Mouse (Mus musculus) liver, embryonic 16.5 days (tissue): ENCODE measurements around the gene Gm4922. TPM values are rescaled to one million over a fixed set of nuclear protein-coding genes. Genes with fewer than 3 reads are reported as not detected.

ENCODE experiments used
- ATAC-seq: fragments of 200-750 bp; cut with Nextera tagmentation; 2 replicates; pipeline ENCODE4 v1.8.0; 2017; ENCODE audit warnings: low read depth, mild to moderate bottlenecking, moderate number of reproducible peaks, moderate library complexity
- H3K27ac ChIP-seq: fragments of 300-500 bp; sonication (generic); 2 replicates; pipeline ENCODE4 v1.5.1; 2014; ENCODE audit warnings: mild to moderate bottlenecking, low read length
- H3K27me3 ChIP-seq: fragments of 300-500 bp; sonication (generic); 2 replicates; pipeline ENCODE4 v1.6.1; 2014; ENCODE audit warnings: low read depth, low read length, mixed read lengths; ENCODE audit not compliant: control insufficient read depth, insufficient read depth
- H3K36me3 ChIP-seq: fragments of 300-500 bp; sonication (generic); 2 replicates; pipeline ENCODE4 v1.6.1; 2014; ENCODE audit warnings: mild to moderate bottlenecking; ENCODE audit not compliant: control insufficient read depth, insufficient read depth
- H3K4me1 ChIP-seq: fragments of 300-500 bp; sonication (generic); 2 replicates; pipeline ENCODE4 v1.6.1; 2014; ENCODE audit warnings: low read depth, low read length, mixed read lengths; ENCODE audit not compliant: control insufficient read depth
- H3K4me2 ChIP-seq: fragments of 300-500 bp; sonication (generic); 2 replicates; pipeline ENCODE4 v1.6.1; 2014; ENCODE audit warnings: low read depth, low read length, mixed read lengths
- H3K4me3 ChIP-seq: fragments of 300-500 bp; sonication (generic); 2 replicates; pipeline ENCODE4 v1.5.1; 2014; ENCODE audit warnings: low read depth, mild to moderate bottlenecking, low read length
- H3K9ac ChIP-seq: fragments of 300-500 bp; sonication (generic); 2 replicates; pipeline ENCODE4 v1.6.1; 2014; ENCODE audit warnings: low read depth, low read length
- H3K9me3 ChIP-seq: fragments of 300-500 bp; sonication (generic); replicated peaks from 2 replicates; pipeline ENCODE4 v1.6.1; 2016; ENCODE audit warnings: low read length; ENCODE audit not compliant: control insufficient read depth
- WGBS: fragments of 180-500 bp; shearing (Covaris S2); extraction: QIAGEN DNeasy Blood & Tissue Kit; methylation state at CpG from one replicate; pipeline ENCODE4 v1.1.7; 2014; ENCODE audit not compliant: insufficient replicate concordance; 5-methylcytosine and 5-hydroxymethylcytosine counted together
- polyA plus RNA-seq: library from polyadenylated mRNA; unstranded; fragments of >200 nt; fragmentation: Nextera tagmentation; extraction: Ambion mirVana; gene quantifications from 2 replicates; pipeline ENCODE4 v1.2.1, GENCODE M21; 2015

Gm4922 gene
- polyA plus RNA-seq = not detected in 2 replicates

DNA sequence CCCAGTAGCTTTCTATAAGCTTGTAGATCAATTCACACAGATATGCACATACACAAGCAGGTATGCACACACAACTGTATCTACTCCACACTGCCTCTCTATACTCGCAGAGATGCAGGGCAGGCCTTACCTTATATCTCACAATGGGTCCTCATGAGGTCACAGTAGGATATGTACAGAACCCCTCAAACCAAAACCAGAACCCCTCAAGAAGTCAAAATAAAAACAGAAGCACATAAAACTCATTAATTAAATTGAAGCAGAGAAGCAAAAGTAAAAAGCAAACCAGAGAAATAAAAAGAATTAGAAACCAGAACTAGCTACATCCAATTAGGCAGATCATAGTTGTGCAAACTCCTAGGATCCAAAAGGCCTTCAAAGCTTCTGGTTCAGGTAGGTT lies at the start of gene Gm4922:
Gm4922 (minus strand) TSS at position 101 of the 400 bp plus-strand sequence.
- no peak within 1 kb of the TSS for H3K9ac ChIP-seq
- no peaks in the 10 kb centered on the region for H3K4me1 ChIP-seq
- H3K4me3 ChIP-seq = no peak within 1 kb of the TSS
- no peaks in the 10 kb centered on the region for H3K27me3 ChIP-seq
- H3K36me3 ChIP-seq = no peaks in the 10 kb centered on the region
- 71% methylated on average over 1 of the region's 1 CpGs for WGBS
- no peak for ATAC-seq
- no peaks in the 10 kb centered on the region for H3K9me3 ChIP-seq
- no peak within 1 kb of the TSS for H3K27ac ChIP-seq
- H3K4me2 ChIP-seq = no peak within 1 kb of the TSS

DNA sequence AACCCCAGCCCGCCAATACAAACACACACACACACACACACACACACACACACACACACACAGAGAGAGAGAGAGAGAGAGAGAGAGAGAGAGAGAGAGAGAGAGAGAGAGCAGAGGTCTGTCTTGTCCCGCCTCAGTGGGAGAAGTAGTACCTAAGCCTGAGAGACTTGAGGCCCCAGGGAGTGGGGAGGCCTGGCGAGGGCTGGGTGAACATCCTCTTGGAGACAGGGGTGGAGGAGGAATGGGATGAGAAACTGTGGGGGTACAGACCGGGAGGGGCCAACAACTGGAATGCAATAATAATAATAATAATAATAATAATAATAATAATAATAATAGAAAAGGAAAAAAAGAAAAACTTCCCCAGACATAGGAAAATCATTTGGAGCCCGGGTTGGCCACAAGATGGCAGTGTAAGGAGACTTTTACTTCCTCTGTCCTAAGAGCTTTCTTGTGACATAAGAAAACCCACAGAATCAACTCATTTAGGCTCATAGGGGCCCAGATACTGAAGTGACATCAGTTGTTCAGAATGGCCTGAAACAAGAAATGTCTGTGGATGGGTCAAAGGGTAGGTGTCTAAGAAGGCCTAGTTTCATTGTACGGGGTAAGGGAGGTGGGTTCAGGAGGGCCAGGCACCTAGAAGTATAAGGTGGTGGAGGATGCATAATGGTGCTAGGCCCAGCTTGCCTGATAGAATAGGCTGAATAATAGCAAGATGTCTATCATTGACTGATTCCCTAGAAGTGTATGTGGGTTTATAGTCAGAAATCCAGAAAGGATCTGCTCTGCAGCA lies 49.3 kb upstream of the Gm4922 start:
- no peak overlapping the region for H3K4me2 ChIP-seq
- 39% methylated on average over 6 of the region's 6 CpGs for WGBS
- no peak for ATAC-seq
- no peaks in the 10 kb centered on the region for H3K27me3 ChIP-seq
- H3K36me3 ChIP-seq = no peaks in the 10 kb centered on the region
- no peaks in the 10 kb centered on the region for H3K4me1 ChIP-seq
- no peak overlapping the region for H3K9ac ChIP-seq
- no peak overlapping the region for H3K27ac ChIP-seq
- H3K9me3 ChIP-seq = no peaks in the 10 kb centered on the region
- H3K4me3 ChIP-seq = no peak overlapping the region

DNA sequence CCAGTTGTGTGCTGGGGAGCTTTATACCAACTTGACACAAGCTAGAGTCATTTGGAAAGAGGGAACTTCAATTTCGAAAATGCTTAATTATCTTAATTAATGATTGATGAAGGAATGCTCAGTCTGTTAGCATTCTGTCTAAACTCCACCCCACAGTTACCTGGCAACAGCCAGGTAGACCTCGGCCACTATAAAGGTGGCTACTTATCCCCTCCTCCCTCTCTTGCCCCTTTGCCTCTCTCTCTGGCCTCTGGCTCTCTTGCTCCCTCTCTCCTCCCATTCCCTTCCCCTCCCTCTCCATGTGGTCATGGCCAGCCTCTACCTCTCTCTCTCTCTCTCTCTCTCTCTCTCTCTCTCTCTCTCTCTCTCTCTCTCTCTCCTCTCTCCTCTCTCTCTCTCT lies 47.8 kb upstream of the Gm4922 start:
- Histone ChIP-seq H3K4me1 (no peaks in the 10 kb centered on the region), H3K27me3 (no peaks in the 10 kb centered on the region), H3K36me3 (no peaks in the 10 kb centered on the region), H3K9me3 (no peaks in the 10 kb centered on the region), H3K9ac (no peak overlapping the region), H3K4me3 (no peak overlapping the region), H3K4me2 (no peak overlapping the region), H3K27ac (no peak overlapping the region)
- 23% methylated on average over 2 of the region's 2 CpGs for WGBS
- no peak for ATAC-seq

DNA sequence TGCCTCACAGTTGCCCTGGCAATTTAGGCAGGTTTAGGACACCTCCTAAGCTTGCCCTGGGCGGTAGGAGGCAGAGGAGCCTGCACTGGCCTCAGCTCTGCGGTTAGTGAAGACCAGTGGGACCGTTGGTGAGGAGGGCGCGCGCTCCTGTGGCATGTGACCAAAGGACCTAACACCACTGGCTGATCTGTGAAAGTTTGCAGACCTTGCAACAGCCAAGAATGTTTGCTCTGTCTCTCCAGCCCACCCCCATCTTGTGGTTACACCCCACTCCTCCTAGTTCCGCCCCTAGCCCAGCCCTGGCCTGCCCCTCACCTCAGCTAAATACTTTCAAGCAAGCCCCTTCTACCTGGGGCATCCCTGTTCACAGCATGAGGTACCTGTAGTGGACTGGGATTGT lies 45.2 kb upstream of the Gm4922 start:
- ATAC-seq = peak; percentile 35; the same call in 1 of the 2 replicates

DNA sequence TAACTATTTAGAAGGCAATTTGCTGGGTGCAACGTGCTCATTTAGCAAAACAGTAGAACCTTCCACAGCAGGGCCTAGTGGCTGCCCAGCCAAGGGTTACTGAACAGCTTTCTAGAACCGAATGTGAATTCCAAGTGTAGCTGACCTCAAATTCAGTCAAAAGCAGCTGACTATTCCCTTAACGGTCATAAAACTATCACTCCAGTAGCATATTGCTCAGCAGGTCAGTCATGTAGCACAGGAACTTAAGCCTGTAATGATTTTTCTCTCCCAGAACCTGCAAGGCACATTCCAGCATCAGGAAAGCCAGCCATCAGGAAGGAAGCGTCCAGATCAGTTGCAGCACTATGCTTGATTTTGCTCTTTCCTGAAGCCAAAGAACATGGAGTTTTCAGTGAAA lies 43.8 kb upstream of the Gm4922 start:
- H3K4me1 ChIP-seq = no peaks in the 10 kb centered on the region
- no peak overlapping the region for H3K9ac ChIP-seq
- H3K4me2 ChIP-seq = no peak overlapping the region
- no peaks in the 10 kb centered on the region for H3K27me3 ChIP-seq
- no peaks in the 10 kb centered on the region for H3K9me3 ChIP-seq
- no peaks in the 10 kb centered on the region for H3K36me3 ChIP-seq
- H3K4me3 ChIP-seq = no peak overlapping the region
- ATAC-seq = no peak
- H3K27ac ChIP-seq = no peak overlapping the region
- WGBS = 61% methylated on average over 4 of the region's 4 CpGs

More for the DNA sequence above, 45.2 kb upstream of the Gm4922 start:
- Histone ChIP-seq H3K4me2 (peak overlapping the region; percentile 1; the same call in 1 of the 2 replicates), H3K4me3 (no peak overlapping the region), H3K9ac (no peak overlapping the region), H3K27ac (no peak overlapping the region), H3K27me3 (no peaks in the 10 kb centered on the region), H3K36me3 (no peaks in the 10 kb centered on the region), H3K9me3 (no peaks in the 10 kb centered on the region), H3K4me1 (no peaks in the 10 kb centered on the region)
- 22% methylated on average over 7 of the region's 7 CpGs for WGBS

DNA sequence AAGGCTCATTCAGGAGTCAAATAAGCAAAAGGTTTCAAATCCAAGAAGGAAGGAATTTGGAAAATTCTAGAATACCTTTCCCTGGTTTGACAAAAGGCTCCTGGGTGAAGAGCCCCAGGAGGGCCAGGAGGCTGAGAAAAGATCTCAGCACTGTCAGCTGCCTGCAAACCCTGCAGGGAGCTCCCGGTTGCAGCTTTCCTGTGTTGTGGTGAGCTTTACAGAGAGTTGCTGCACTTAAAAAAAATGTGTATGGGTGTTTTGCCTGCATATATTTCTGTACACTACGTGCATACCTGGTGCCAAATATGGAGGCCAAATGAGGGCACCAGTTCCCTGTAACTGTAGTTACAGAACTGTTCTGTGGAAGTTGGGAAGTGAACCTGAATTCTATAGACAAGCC lies 41.3 kb upstream of the Gm4922 start:
- WGBS = 40% methylated on average over 2 of the region's 2 CpGs
- H3K9ac ChIP-seq = no peak overlapping the region
- ATAC-seq = no peak

DNA sequence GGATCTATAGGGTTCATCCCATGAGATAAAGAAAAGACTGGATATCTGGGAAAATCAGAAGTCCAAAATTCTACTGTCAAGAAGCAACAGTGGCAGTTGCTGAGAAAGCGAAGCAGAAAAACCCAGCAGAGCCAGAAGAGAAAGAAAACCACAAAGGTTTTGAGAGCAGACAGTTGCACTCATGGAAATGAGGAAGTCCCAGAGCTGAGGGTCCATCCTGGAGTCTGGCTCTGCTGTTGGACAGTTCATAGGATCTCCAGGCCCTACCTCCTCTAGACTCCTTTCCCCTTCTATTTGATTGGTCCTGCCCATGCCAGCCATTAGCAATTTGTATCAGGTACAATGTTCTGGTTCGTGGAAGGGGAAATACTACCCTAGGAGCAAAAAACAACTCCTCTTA lies 39.5 kb upstream of the Gm4922 start:
- H3K9ac ChIP-seq = no peak overlapping the region
- H3K4me1 ChIP-seq = no peaks in the 10 kb centered on the region
- H3K27me3 ChIP-seq = no peaks in the 10 kb centered on the region
- 23% methylated on average over 2 of the region's 2 CpGs for WGBS
- H3K4me2 ChIP-seq = no peak overlapping the region
- no peaks in the 10 kb centered on the region for H3K36me3 ChIP-seq
- no peaks in the 10 kb centered on the region for H3K9me3 ChIP-seq
- no peak for ATAC-seq
- H3K4me3 ChIP-seq = no peak overlapping the region
- H3K27ac ChIP-seq = no peak overlapping the region

More for the DNA sequence above, 41.3 kb upstream of the Gm4922 start:
- Histone ChIP-seq H3K27ac (no peak overlapping the region), H3K4me2 (no peak overlapping the region), H3K9me3 (no peaks in the 10 kb centered on the region), H3K36me3 (no peaks in the 10 kb centered on the region), H3K4me1 (no peaks in the 10 kb centered on the region), H3K27me3 (no peaks in the 10 kb centered on the region), H3K4me3 (no peak overlapping the region)

DNA sequence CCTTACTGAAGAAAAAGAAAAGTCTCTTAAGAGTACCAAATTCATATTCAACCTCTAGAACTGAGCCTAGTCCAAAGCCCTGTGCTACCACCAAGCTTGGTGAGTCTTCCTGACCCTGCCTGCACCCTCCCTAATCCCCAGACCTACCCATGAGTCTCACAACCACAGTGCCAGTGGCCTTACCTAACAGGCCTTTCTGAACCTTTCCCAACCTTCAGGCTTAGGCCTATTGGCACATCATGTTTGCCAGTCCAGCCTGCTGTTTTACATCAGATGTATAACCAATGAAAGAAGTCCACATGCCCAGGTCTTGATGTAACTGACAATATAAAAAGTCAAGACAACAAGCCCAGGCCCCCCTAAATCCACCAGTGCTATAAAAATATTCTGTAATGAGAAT lies 38.5 kb upstream of the Gm4922 start:
- Histone ChIP-seq H3K27me3 (no peaks in the 10 kb centered on the region), H3K36me3 (no peaks in the 10 kb centered on the region), H3K4me3 (no peak overlapping the region), H3K9ac (no peak overlapping the region), H3K4me1 (no peaks in the 10 kb centered on the region), H3K9me3 (no peaks in the 10 kb centered on the region), H3K27ac (no peak overlapping the region), H3K4me2 (no peak overlapping the region)
- ATAC-seq = no peak

DNA sequence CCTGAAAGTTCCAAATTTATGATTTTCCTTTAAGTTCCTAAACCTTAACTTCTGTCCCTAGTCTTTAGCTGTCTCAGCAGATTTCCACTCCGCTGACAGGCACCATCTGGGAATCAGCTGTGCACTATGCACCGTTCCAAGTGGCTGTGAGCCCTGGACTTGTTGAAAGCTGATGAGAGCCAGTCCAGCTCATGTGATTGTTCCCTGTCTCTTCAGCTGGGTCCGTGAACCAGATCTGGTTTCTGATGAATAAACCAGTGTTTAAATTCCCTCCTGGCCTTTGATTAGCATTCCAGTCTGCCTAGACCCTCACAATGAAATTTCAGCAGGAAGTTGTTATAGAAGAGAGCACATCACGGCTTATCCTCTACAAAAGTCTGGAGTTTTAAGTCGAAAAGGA lies 30.0 kb upstream of the Gm4922 start:
- Histone ChIP-seq H3K27me3 (no peaks in the 10 kb centered on the region), H3K9me3 (no peaks in the 10 kb centered on the region), H3K36me3 (no peaks in the 10 kb centered on the region), H3K27ac (no peak overlapping the region), H3K4me3 (no peak overlapping the region), H3K4me1 (no peaks in the 10 kb centered on the region), H3K4me2 (no peak overlapping the region), H3K9ac (no peak overlapping the region)
- no peak for ATAC-seq
- 54% methylated on average over 5 of the region's 5 CpGs for WGBS
